Mouse (Mus musculus) ovary, postnatal 10 days (tissue): ENCODE measurements at regions not wholly inside any gene's neighbourhood (a gene's known extent, or its start where the extent isn't known, plus 50 kb on each side); places are given as distances from the start of the nearest gene placed in this dataset.

Source experiments
- DNase-seq: peaks from one replicate; pipeline ENCODE4 v3.0.0; 2022; ENCODE audit warnings: low spot score

DNA sequence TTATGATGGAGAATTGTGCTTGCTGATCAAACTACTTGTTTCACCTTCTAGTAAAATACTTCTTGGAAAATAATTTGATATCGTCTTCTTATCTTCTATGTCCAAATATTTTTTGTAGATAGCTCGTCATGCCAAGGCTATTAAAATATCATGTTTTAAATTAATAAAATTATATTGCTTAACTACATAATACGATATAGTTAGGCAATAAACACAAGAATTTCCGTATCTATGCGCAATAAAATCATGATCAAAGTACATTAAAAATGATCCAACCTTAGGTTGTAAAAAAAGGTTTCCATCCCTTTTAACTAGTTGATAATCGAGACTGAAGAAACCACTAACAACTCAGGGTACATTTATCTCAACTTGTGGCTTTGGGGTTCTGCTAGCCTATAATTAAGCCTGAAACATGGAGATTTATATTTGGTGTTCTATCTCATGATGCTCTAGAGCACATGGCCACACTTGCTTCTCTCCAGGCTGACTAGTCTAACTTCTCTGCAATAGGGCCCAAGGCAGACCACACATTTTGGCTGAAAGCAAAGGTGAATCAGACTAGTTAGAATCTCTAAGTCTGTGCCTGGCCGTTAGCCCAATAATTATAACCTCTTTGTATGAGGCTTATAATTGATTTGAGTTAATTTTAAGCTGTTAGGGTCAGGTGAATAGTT, 314.5 kb downstream of the Plod2 start:
- no peak for DNase-seq

DNA sequence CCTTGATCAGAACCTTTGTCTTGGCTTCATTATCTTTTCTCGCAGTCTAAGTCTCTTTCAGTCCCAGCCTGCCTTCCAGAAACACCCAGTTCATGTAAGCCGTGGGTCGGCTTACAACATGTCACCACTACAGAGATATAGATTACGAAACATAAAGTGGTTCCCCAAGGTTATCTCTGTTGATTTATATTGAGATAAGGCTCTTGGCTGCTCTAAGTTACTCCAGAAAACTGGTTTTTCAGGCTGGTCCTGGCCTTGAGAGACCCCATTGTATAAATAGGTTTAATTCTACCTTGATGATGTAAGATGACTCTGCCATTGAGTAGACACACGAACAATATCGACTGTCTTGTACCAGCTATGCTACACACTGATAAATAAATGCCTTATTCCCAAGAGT, 323.8 kb downstream of the Plod2 start:
- DNase-seq, result no peak

GRCm38 (mm10) chr9:92878589-92878988, 336.6 kb downstream of the Plod2 start:
- peak; percentile 9 for DNase-seq

DNA sequence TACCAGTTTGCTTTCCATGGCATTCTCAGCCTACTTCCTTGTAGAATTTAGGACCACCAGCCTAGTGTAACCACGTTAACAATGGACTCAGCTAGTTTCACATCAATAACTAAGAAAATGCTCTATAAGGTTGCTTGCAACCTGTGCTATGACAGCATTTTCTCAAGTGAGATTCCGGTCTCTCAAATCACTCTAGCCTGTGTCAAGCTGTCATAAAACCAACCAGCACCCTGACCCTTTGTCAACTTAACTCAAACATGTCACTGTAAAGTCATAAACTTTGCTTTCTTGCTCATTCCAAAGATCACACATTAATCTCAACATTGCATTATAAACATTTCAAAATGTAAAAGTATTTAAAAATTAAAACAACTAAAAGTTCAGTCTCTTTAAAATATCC, 337.8 kb downstream of the Plod2 start:
- no peak for DNase-seq

DNA sequence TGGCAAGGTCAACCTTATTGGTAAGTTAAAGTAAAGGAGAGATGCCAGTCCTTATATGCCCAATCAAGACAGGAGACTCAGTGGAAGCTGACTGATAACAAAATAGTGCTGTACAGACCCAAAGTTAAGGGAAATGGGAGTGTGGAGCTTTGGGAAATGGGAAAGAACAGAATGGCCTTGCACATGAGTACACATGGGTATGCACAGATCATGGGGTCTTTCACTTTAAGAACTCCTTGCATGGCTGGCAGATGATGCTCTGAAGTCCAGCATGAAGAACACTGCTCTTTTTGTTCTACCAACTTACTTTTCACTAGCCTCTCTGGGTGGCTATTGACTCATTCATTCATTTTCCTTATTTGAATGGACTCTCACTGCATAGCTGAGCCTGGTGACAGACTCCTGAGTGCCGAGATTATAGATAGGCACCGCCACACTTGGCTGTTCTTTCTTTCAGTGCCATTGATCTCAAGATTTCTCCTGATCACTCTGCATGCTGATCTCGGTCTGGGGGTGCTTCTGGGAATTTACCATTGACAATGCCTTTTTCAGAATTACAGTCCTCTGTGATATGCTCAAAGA, 340.3 kb downstream of the Plod2 start:
- no peak for DNase-seq

DNA sequence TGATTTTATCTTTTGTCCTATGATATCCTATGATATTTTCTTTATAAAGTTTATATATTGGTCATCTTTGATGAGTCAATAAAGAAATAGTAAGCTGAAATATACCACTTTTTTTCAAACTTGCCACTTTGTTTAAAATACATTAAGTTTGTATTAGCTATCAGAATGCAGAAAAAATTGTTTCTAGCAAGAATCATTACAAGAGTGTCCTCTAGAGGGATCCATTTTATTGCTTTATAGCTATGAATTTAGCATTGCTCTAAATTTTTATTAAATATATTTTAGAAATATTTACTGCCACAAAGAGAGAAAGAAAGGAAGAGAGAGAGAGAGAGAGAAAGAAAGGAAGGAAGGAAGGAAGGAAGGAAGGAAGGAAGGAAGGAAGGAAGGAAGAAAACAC, 348.0 kb downstream of the Plod2 start:
- DNase-seq, result no peak

DNA sequence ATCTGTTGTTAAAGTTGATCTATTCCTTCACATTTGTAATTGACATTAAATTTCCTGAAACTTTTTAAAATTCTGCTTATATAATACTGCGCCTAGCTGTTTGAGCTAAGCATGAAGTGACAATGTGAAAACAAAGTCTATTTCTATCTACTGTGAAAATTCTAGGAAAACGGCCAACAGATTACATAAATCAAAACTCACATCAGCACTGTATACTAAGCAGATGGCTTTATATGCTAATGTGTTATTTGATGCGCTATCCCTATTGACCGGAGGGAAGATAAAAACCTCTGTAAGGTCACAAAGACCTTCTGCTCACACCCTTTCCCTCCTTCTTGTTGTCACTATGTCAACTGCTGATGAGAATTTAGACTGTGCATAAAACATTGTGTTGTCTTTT, 357.7 kb downstream of the Plod2 start:
- no peak for DNase-seq

DNA sequence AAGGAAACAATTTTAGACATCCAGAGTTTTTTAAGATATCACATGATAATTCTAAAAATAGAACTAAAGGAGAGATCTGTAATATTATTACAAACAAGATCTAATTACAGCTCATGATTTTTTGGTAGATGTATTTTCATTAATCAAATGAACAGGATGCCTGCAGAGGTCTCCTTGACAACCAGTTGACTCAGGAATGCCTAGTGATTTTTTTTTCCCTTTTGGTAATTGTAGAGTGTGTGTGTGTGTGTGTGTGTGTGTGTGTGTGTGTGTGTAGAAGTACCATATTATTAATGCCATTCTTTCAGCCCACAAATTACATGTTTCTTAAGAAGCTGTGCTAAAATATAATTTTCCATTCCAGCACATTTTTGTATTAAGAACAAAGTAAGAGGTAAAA, 365.1 kb downstream of the Plod2 start:
- DNase-seq, result no peak

- DNase-seq, result no peak
These were observed 377.4 kb downstream of the Plod2 start for GRCm38 (mm10) chr9:92919396-92919795.

DNA sequence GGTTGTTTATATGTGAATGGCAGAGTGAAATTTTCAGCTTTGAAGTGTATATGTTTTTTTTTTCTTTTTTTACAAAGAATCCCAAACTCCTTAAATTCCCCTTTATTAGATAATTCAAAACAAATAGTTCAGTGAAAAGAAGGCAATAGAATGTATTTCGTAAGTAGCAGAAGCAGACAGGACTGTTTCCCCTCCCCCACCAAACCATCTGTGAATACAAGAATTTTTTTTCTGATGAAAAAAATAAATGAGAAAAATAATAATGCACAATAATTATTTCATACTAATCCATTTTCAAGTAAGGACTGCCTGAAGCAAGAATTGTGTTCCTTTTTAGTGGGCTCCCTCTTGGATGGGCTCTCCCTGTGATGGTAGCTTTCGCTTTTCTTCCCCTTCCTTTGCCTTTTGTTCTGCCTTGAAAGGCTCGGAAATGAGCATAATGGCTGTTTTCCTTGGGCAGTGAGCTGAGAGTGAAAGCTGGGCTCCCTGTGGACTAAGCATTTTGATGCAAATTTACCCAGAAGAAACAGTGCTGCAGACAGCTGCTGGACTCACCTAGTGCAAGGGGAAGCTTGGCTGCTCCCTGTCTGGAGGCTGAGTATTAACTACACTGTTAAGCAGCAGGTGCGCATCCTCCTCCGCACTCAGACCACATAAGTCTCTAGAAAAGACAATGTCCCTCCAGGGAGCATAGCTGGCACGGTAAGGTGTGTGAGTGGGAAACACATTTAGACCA, 388.4 kb downstream of the Plod2 start:
- no peak for DNase-seq

GRCm38 (mm10) chr9:92937802-92938201, 395.8 kb downstream of the Plod2 start:
- DNase-seq, result no peak

GRCm38 (mm10) chr9:92950092-92950491, 408.1 kb downstream of the Plod2 start:
- no peak for DNase-seq

DNA sequence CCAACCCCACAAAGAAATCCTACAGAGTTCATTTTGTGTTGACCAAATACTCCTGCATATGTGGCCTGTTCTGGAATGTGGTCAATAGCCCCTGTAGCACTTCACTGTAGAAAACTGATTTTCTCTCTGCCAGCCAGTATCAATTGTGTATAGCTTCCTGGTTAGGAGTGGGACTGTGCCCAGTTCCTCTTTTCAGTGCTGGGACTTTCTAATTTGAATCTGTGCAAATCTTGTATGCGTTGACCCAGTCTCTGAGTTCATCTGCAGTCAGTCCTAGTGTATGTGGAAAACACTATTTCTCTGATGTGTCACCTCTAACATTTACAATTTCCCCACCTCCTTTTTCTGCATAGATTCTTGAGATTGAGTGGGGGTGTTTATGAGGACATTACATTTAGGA, 421.3 kb downstream of the Plod2 start:
- no peak for DNase-seq

DNA sequence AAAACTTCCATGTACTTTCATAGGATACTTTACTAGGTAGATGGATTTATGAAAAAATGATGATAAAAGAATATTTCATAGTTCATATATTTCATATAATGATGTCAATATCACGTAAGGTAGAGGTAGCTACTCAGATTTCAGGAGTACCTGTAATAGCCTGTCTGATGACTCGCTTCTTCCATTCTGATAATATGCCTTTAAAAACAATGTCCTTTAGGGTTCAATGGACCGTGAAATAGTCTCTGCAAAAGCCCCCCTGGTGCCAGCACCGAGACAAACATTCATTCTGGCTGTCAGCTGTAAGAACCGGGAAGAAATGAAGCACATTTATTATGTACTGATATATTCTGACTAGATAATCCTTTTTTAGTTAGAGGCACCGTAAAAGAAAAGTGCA, 449.7 kb downstream of the Plod2 start:
- DNase-seq, result no peak

DNA sequence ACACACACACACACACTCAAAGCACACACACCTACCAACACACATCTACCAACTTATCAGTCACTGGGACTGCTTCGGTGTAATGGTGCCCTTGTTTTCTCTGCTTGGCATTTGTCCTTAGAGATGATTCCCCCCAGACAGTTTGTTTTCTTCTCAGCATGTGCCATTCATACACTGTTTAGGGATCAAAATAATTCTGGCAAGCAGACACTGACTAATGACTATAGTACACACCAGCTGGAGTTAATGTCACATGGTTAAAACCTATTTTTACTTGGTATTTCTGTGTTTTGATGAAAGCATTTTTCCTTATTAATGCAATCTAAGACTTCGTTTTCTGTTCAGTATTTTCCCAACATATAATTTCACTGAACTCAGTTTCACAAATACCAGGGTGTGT, 454.1 kb downstream of the Plod2 start:
- no peak for DNase-seq

DNA sequence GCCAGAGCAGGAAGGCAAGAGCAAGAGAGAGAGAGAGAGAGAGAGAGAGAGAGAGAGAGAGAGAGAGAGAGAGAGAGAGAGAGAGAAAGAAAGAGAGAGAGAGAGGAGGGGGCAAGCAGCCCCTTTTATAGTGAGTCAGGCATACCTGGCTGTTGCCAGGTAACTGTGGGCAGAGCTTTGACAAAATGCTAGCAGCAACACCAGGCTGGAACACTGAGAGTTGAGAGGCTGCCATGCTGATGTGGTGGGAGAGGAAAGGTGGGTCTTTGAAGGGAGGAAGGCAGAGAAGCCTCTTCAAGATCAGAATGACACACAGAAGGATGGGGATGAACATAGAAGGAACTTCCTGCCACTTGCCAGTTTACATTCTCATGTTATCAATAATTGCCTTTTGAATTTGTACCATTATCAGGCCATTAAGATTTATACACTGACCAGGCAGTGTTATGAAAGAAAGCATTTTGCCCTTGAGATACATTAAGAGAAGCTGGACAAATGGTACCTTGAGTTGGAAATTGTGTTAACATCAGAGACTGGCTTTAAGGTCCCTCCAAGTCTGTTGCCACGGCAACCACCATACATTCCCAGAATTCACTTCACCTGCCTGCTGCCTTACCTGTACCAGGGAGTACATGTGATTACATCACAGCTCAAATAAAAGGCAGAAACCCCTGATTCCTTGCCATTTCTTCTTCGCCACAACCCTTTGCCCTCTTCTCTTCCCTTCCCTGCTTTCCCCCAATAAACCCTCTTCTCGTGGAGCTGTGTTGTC, 463.3 kb downstream of the Plod2 start:
- DNase-seq, result no peak

GRCm38 (mm10) chr9:93008511-93009302, 466.7 kb downstream of the Plod2 start:
- DNase-seq, result no peak

- no peak for DNase-seq
These were observed 502.4 kb downstream of the Plod2 start for GRCm38 (mm10) chr9:93044298-93044912.

DNA sequence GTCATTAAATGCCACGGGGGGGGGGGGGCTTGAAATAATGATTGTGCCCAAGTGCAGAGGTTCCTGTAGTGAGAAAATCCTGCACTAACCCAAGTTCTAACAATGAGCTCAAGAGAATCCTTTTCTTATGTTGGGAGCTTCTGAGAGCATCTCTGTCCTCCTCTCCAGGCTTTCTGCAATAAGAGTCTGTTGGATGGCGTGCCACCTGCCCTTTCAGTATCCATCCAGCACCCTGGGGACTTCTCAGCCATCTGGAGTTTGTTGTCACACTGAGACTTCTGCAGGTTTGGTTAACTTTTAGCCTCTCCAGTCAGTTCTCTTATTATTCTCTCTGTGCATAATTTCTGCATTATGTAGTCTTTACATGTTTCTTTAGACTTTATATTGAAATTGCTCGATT, 530.1 kb downstream of the Plod2 start:
- no peak for DNase-seq

DNA sequence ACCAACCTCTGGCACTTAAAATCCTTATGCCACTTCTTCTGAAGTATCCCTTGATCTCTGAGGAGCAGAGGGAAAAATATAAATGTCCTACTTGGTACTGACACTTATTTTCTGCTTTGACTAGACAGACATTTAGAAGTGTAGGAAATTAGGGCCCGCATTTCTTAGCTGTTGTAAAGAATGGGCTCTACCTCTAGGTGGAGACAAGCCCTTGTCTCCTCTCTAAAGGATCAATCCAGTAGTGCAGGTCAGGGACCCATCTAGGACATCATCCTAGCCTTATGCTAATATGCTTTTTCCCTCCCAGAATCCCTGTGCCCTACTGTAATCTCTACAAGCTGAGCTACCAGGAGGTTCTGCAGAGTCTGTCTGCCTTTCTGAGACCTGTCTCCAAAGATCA, 541.1 kb downstream of the Plod2 start:
- DNase-seq, result no peak

- no peak for DNase-seq
These were observed 556.1 kb downstream of the Plod2 start for GRCm38 (mm10) chr9:93098008-93098581.
